Mouse (Mus musculus) liver, embryonic 16.5 days (tissue): ENCODE data around the gene Phyhipl. TPM values are rescaled to one million over a fixed set of nuclear protein-coding genes. Genes with fewer than 3 reads are reported as not detected.
A peak's percentile ranks its signal among the peaks of the same experiment; 100 is the strongest.

ENCODE experiments used
- ATAC-seq: fragments of 200-750 bp; cut with Nextera tagmentation; 2 replicates; pipeline ENCODE4 v1.8.0; 2017; ENCODE audit warnings: low read depth, mild to moderate bottlenecking, moderate number of reproducible peaks, moderate library complexity
- H3K27ac ChIP-seq: fragments of 300-500 bp; sonication (generic); 2 replicates; pipeline ENCODE4 v1.5.1; 2014; ENCODE audit warnings: mild to moderate bottlenecking, low read length
- H3K27me3 ChIP-seq: fragments of 300-500 bp; sonication (generic); 2 replicates; pipeline ENCODE4 v1.6.1; 2014; ENCODE audit warnings: low read depth, low read length, mixed read lengths; ENCODE audit not compliant: control insufficient read depth, insufficient read depth
- H3K36me3 ChIP-seq: fragments of 300-500 bp; sonication (generic); 2 replicates; pipeline ENCODE4 v1.6.1; 2014; ENCODE audit warnings: mild to moderate bottlenecking; ENCODE audit not compliant: control insufficient read depth, insufficient read depth
- H3K4me1 ChIP-seq: fragments of 300-500 bp; sonication (generic); 2 replicates; pipeline ENCODE4 v1.6.1; 2014; ENCODE audit warnings: low read depth, low read length, mixed read lengths; ENCODE audit not compliant: control insufficient read depth
- H3K4me2 ChIP-seq: fragments of 300-500 bp; sonication (generic); 2 replicates; pipeline ENCODE4 v1.6.1; 2014; ENCODE audit warnings: low read depth, low read length, mixed read lengths
- H3K4me3 ChIP-seq: fragments of 300-500 bp; sonication (generic); 2 replicates; pipeline ENCODE4 v1.5.1; 2014; ENCODE audit warnings: low read depth, mild to moderate bottlenecking, low read length
- H3K9ac ChIP-seq: fragments of 300-500 bp; sonication (generic); 2 replicates; pipeline ENCODE4 v1.6.1; 2014; ENCODE audit warnings: low read depth, low read length
- H3K9me3 ChIP-seq: fragments of 300-500 bp; sonication (generic); replicated peaks from 2 replicates; pipeline ENCODE4 v1.6.1; 2016; ENCODE audit warnings: low read length; ENCODE audit not compliant: control insufficient read depth
- WGBS: fragments of 180-500 bp; shearing (Covaris S2); extraction: QIAGEN DNeasy Blood & Tissue Kit; methylation state at CpG from one replicate; pipeline ENCODE4 v1.1.7; 2014; ENCODE audit not compliant: insufficient replicate concordance; 5-methylcytosine and 5-hydroxymethylcytosine counted together
- polyA plus RNA-seq: library from polyadenylated mRNA; unstranded; fragments of >200 nt; fragmentation: Nextera tagmentation; extraction: Ambion mirVana; gene quantifications from 2 replicates; pipeline ENCODE4 v1.2.1, GENCODE M21; 2015

Gene Phyhipl
- polyA plus RNA-seq, 1 experiment from 2014 or later = 0.07 TPM

GRCm38 (mm10) chr10:70521379-70521778 lies 134.4 kb downstream of the Phyhipl start:
- 24% methylated on average over 5 of the region's 5 CpGs for WGBS
- no peak overlapping the region for H3K9ac ChIP-seq
- H3K4me3 ChIP-seq = no peak overlapping the region
- peaks cover 15% of the 10 kb centered on the region for H3K27me3 ChIP-seq
- no peaks in the 10 kb centered on the region for H3K4me1 ChIP-seq
- no peaks in the 10 kb centered on the region for H3K36me3 ChIP-seq
- H3K27ac ChIP-seq = no peak overlapping the region
- no peaks in the 10 kb centered on the region for H3K9me3 ChIP-seq
- no peak overlapping the region for H3K4me2 ChIP-seq
- no peak for ATAC-seq

- 2% methylated on average over 38 of the region's 38 CpGs for WGBS
- no peak overlapping the region for H3K4me3 ChIP-seq
- 0 out of 2 replicates have a peak overlapping the region, but pooled peaks have one; percentile 15 for H3K4me2 ChIP-seq
- H3K27me3 ChIP-seq = peaks cover 15% of the 10 kb centered on the region
- no peaks in the 10 kb centered on the region for H3K36me3 ChIP-seq
- no peak overlapping the region for H3K9ac ChIP-seq
- ATAC-seq = no peak
- H3K4me1 ChIP-seq = no peaks in the 10 kb centered on the region
- H3K9me3 ChIP-seq = no peaks in the 10 kb centered on the region
- H3K27ac ChIP-seq = no peak overlapping the region
Measured at GRCm38 (mm10) chr10:70520143-70521131, 135.3 kb downstream of the Phyhipl start.

- Histone ChIP-seq H3K4me3 (no peak overlapping the region), H3K9me3 (no peaks in the 10 kb centered on the region), H3K4me1 (no peaks in the 10 kb centered on the region), H3K4me2 (no peak overlapping the region), H3K36me3 (no peaks in the 10 kb centered on the region), H3K27me3 (peaks cover 15% of the 10 kb centered on the region), H3K27ac (no peak overlapping the region), H3K9ac (no peak overlapping the region)
- no peak for ATAC-seq
- whole genome bisulfite sequencing = 8% methylated on average over 14 of the region's 14 CpGs
Measured at GRCm38 (mm10) chr10:70519640-70520099, 136.1 kb downstream of the Phyhipl start.

GRCm38 (mm10) chr10:70516661-70517060 lies 139.1 kb downstream of the Phyhipl start:
- Histone ChIP-seq H3K9me3 (no peaks in the 10 kb centered on the region), H3K27ac (no peak overlapping the region), H3K4me2 (no peak overlapping the region), H3K36me3 (no peaks in the 10 kb centered on the region), H3K4me3 (no peak overlapping the region), H3K9ac (no peak overlapping the region), H3K4me1 (no peaks in the 10 kb centered on the region), H3K27me3 (peaks cover 15% of the 10 kb centered on the region)
- no peak for ATAC-seq
- 65% methylated on average over 8 of the region's 8 CpGs for WGBS

- H3K9me3 ChIP-seq = no peaks in the 10 kb centered on the region
- H3K9ac ChIP-seq = no peak overlapping the region
- 61% methylated on average over 9 of the region's 9 CpGs for WGBS
- H3K4me1 ChIP-seq = no peaks in the 10 kb centered on the region
- no peak overlapping the region for H3K27ac ChIP-seq
- no peak overlapping the region for H3K4me3 ChIP-seq
- H3K4me2 ChIP-seq = no peak overlapping the region
- no peaks in the 10 kb centered on the region for H3K36me3 ChIP-seq
- peaks cover 5% of the 10 kb centered on the region for H3K27me3 ChIP-seq
- ATAC-seq = no peak
Measured at GRCm38 (mm10) chr10:70514848-70515247, 140.9 kb downstream of the Phyhipl start.

- H3K4me1 ChIP-seq = no peaks in the 10 kb centered on the region
- H3K9ac ChIP-seq = no peak overlapping the region
- no peaks in the 10 kb centered on the region for H3K27me3 ChIP-seq
- H3K36me3 ChIP-seq = no peaks in the 10 kb centered on the region
- H3K4me3 ChIP-seq = no peak overlapping the region
- H3K27ac ChIP-seq = no peak overlapping the region
- ATAC-seq = no peak
- 71% methylated on average over 3 of the region's 3 CpGs for WGBS
- no peak overlapping the region for H3K4me2 ChIP-seq
- no peaks in the 10 kb centered on the region; the same call in none of the 2 replicates for H3K9me3 ChIP-seq
Measured at GRCm38 (mm10) chr10:70507880-70508279, 147.9 kb downstream of the Phyhipl start.

Other genes starting within 250 kb of the Phyhipl start
- gene Fam13c, start 215.5 kb downstream of the Phyhipl start, polyA plus RNA-seq = 0.12 and 0.24 TPM in 2 replicates